Mouse (Mus musculus) bone marrow, adult 2 months (tissue): ENCODE data around the gene Amph. TPM values are rescaled to one million over a fixed set of nuclear protein-coding genes. Genes with fewer than 3 reads are reported as not detected.

Experiments
- H3K27ac ChIP-seq: fragments of 200-500 bp; 2 replicates; pipeline ENCODE4 v1.5.1; 2012; ENCODE audit warnings: low read depth, mild to moderate bottlenecking, control low read depth, inconsistent platforms, low read length; ENCODE audit not compliant: control insufficient read depth, poor library complexity, insufficient read depth
- H3K4me1 ChIP-seq: fragments of 200-500 bp; 2 replicates; pipeline ENCODE4 v1.6.1; 2011; ENCODE audit warnings: low read length; ENCODE audit not compliant: control insufficient read depth, insufficient read depth
- H3K4me3 ChIP-seq: fragments of 200-500 bp; replicated peaks from 2 replicates; pipeline ENCODE3; 2011; ENCODE audit warnings: mild to moderate bottlenecking, low read depth, low read length, control low read depth; ENCODE audit not compliant: control insufficient read depth
- CTCF ChIP-seq: fragments of 200-500 bp; IDR thresholded peaks from 2 replicates; pipeline ENCODE4 v1.5.1; 2011; ENCODE audit warnings: low read length, control low read depth; ENCODE audit not compliant: control insufficient read depth, insufficient read depth
- POLR2A ChIP-seq: fragments of 200-500 bp; IDR thresholded peaks from 2 replicates; pipeline ENCODE4 v1.6.1; 2011; ENCODE audit warnings: low read depth, mild to moderate bottlenecking, control low read depth, low read length, borderline replicate concordance; ENCODE audit not compliant: control insufficient read depth
- WGBS: fragments of 180-500 bp; shearing (Covaris S2); methylation state at CpG from one replicate; pipeline ENCODE4 v1.1.7; 2018; 5-methylcytosine and 5-hydroxymethylcytosine counted together
- polyA plus RNA-seq: library from polyadenylated mRNA; stranded (reverse); fragments of >200 nt; gene quantifications from 2 replicates; pipeline ENCODE4 v1.2.4, GENCODE M21; 2011; ENCODE audit warnings: low replicate concordance; ENCODE audit not compliant: missing spikeins, insufficient read depth, insufficient read length

Gene Amph
- polyA plus RNA-seq, 1 experiment: 0.50 TPM

DNA sequence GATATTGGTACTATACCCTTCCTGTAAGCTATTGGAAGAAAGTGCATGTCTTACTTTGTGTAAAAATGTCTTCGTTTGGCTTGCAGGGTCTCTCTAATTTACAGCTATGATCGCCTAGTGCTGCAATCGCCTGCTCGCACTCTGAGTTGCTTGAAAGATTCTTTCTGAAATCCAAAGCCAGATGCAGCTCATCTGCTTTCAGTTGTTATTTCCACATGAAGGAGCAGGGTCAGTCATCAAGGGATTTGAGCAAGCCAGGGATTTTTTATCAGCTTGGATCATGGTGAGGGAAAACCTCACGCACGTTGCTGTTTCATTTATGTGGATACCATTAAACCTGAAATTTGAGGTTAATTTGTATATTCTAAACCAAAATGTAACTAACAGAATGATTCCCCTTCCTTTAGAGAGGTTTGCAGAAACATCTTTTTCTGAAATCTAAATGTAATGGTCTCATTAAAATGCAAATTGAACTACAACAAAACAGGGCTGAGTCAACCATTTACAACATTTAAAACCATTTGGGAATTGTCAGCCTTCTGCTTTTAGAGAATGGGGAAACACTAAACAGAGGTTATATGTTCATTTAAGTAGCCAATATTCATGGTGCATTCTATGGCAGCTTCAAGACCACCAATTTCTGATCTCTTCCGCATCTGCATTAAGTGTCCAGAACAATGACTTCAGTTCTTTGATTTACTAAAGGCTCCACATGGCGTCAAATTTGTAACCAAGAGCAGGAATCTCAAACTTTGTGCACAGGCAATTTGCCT lies 84.1 kb downstream of the Amph start:
- TF ChIP-seq CTCF: no peak
- no peak for TF ChIP-seq POLR2A
- WGBS: 81% methylated on average over 8 of the region's 8 CpGs
- H3K4me3 ChIP-seq: no peak overlapping the region
- H3K27ac ChIP-seq: no peak overlapping the region
- no peaks in the 10 kb centered on the region for H3K4me1 ChIP-seq

DNA sequence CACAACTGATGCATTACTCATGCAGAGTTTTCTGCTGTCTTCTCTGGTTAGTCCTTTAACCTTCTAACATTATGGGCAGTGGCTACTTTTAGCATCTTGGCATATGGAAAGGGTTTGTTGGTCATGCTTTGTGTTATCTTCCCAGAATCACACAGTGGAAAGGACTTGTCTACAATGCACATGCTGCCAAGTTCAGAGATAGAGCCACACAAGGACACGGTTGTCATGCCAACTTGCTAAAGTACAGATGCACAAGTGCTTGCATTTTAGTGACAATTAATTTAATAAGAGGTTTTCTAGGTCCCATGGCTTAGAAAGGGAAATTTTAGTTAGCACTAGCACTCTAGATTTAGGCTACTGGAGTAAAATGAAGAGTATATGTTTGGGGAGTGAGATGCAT lies 104.1 kb downstream of the Amph start:
- Histone ChIP-seq H3K4me3 (no peak overlapping the region), H3K27ac (no peak overlapping the region), H3K4me1 (no peaks in the 10 kb centered on the region)
- WGBS: 50% methylated on average over 1 of the region's 1 CpGs
- TF ChIP-seq CTCF: no peak
- TF ChIP-seq POLR2A: no peak

DNA sequence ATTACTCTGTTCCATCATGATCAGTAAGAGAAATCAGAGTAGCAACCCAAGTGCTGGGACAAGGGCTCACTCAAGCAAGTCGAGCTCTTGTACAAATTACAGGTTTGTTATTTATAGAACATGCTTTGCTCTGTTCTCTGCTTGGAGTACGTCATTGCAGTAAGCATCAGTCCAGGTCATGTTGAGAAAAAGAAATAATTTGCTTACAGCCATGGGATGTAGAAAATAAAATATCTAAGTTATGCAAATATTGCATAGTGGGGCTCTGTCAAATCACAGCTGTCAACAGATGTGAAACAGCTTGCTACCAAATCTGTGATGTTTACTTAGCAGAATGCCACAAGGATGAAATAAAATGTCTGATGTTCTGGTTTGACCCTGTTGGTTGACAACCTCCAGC lies 106.5 kb downstream of the Amph start:
- H3K4me1 ChIP-seq: no peaks in the 10 kb centered on the region
- WGBS: 70% methylated on average over 2 of the region's 2 CpGs
- H3K4me3 ChIP-seq: no peak overlapping the region
- no peak overlapping the region for H3K27ac ChIP-seq
- TF ChIP-seq POLR2A (no peak), CTCF (no peak)

DNA sequence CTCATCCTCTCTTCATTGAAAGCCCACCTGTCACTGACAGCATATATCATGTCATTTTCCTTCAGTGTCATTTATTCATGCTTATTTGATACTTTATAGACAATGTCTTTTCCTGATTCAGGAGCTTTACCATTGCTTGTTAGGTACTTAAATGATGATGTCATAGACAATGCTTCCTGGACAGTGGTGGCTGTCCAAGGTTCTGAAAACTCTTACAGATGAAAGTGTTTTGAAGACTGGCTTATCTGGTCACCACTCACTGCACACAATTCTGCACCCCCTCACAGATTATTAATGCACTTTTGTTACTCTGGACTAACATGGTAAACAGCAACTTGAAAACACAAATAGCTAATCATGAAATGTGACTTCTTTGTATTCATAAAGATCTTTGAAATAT lies 124.3 kb downstream of the Amph start:
- H3K27ac ChIP-seq: no peak overlapping the region
- H3K4me1 ChIP-seq: no peaks in the 10 kb centered on the region
- TF ChIP-seq POLR2A (no peak), CTCF (no peak)
- no peak overlapping the region for H3K4me3 ChIP-seq

DNA sequence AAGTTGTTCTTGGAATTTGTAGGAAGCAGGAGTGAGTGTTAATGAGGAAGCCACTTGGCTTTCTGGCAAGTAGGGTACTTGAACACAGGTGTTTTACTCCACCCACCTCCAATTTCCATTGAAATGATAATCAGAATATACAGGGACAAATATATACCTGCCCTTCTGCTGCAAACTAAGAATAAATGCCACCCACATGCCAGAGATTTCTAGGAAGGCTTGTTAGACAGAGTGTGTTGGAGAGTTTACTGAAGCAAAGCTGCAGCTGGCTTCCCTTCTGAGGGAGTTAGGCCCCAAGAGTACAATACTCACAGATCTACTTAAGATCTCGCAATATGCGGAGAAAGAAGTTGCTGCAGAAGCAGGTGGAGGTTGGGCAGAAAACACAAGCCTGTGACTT lies 129.4 kb downstream of the Amph start:
- Histone ChIP-seq H3K27ac (no peak overlapping the region), H3K4me3 (no peak overlapping the region), H3K4me1 (no peaks in the 10 kb centered on the region)
- TF ChIP-seq POLR2A (no peak), CTCF (no peak)
- WGBS: 82% methylated on average over 2 of the region's 2 CpGs

DNA sequence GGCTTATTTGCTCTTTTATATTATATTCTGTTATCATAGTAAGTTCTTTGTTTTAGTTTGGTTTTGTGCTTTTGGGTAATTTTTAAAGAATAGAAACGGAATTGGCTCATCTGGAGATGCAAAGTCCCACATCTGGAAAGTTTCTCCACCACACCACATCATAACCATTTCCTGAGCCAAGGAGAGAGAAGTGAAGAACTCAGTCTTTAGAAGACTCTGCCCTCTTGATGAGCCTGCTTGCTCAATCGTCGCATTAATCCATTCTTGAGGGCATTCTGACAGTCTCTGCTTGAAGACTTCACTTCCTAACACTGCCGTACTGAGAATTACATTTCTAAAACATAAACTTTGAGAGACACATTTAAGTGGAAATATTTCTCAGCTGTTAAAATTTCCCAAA lies 133.9 kb downstream of the Amph start:
- H3K4me1 ChIP-seq: no peaks in the 10 kb centered on the region
- no peak overlapping the region for H3K4me3 ChIP-seq
- no peak overlapping the region for H3K27ac ChIP-seq
- 83% methylated on average over 4 of the region's 4 CpGs for WGBS
- TF ChIP-seq POLR2A (no peak), CTCF (no peak)

DNA sequence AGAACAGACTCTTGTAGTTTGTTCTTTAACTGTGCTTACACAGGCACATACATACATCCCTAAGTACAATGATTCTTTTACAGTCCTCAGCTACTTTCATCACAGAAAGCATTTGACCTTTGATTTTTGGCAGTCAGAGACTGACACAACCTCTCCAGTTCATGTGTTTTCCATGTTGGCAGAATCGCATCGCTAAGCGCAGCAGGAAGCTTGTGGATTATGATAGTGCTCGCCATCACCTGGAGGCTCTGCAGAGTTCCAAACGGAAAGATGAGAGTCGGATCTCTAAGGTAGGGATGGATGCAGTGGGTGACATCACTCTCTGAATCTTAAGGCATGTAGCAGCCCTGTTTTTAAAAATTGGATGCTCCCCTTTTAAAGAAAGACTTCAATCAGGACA lies 146.6 kb downstream of the Amph start:
- H3K27ac ChIP-seq: no peak overlapping the region
- WGBS: 82% methylated on average over 6 of the region's 6 CpGs
- no peak overlapping the region for H3K4me3 ChIP-seq
- no peaks in the 10 kb centered on the region for H3K4me1 ChIP-seq
- TF ChIP-seq CTCF (no peak), POLR2A (no peak)

DNA sequence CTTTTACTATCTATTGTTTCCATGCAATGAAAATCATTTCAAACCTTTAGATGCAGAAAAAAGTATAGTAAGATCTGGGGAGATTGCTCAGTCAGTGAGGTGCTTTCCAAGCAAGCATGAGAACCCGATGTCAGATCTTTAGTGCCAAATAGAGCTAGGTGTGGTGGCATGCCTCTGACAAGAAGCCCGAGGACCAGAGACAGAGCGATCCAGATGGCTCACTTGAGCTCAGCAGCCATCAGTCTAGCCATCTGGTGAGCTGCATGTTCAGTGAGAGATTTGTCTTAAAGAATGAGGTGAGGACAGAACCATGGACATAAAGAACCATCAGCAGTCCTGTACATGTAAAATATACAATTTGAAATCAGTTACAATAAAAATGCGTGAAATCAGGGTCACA lies 149.1 kb downstream of the Amph start:
- H3K27ac ChIP-seq: no peak overlapping the region
- WGBS: 80% methylated on average over 4 of the region's 4 CpGs
- no peaks in the 10 kb centered on the region for H3K4me1 ChIP-seq
- no peak overlapping the region for H3K4me3 ChIP-seq
- TF ChIP-seq POLR2A: no peak
- no peak for TF ChIP-seq CTCF
